Mouse (Mus musculus) intestine, embryonic 16.5 days (tissue): ENCODE measurements around the gene F11r. TPM values are rescaled to one million over a fixed set of nuclear protein-coding genes. Genes with fewer than 3 reads are reported as not detected.
A peak's percentile ranks its signal among the peaks of the same experiment; 100 is the strongest.

Experiments used
- ATAC-seq: fragments of 200-750 bp; cut with Nextera tagmentation; 2 replicates; pipeline ENCODE4 v1.8.0; 2017; ENCODE audit warnings: moderate TSS enrichment, moderate library complexity
- H3K27ac ChIP-seq: fragments of 300-500 bp; sonication (generic); 2 replicates; pipeline ENCODE4 v1.5.1; 2014; ENCODE audit warnings: mild to moderate bottlenecking, low read length
- H3K27me3 ChIP-seq: fragments of 300-500 bp; sonication (generic); replicated peaks from 2 replicates; pipeline ENCODE4 v1.6.1; 2014; ENCODE audit warnings: low read length, control low read depth, mixed read lengths; ENCODE audit not compliant: control insufficient read depth, insufficient read depth
- H3K36me3 ChIP-seq: fragments of 300-500 bp; sonication (generic); 2 replicates; pipeline ENCODE4 v1.6.1; 2014; ENCODE audit warnings: low read length, control low read depth; ENCODE audit not compliant: control insufficient read depth, insufficient read depth
- H3K4me1 ChIP-seq: fragments of 300-500 bp; sonication (generic); 2 replicates; pipeline ENCODE4 v1.6.1; 2014; ENCODE audit warnings: low read length, control low read depth, mixed read lengths; ENCODE audit not compliant: control insufficient read depth, insufficient read depth
- H3K4me2 ChIP-seq: fragments of 300-500 bp; sonication (generic); 2 replicates; pipeline ENCODE4 v1.6.1; 2014; ENCODE audit warnings: low read depth, low read length, control low read depth
- H3K4me3 ChIP-seq: fragments of 300-500 bp; sonication (generic); 2 replicates; pipeline ENCODE4 v1.5.1; 2014; ENCODE audit warnings: mild to moderate bottlenecking, low read length
- H3K9ac ChIP-seq: fragments of 300-500 bp; sonication (generic); 2 replicates; pipeline ENCODE4 v1.6.1; 2014; ENCODE audit warnings: low read depth, low read length
- H3K9me3 ChIP-seq: fragments of 300-500 bp; sonication (generic); 2 replicates; pipeline ENCODE4 v1.6.1; 2016; ENCODE audit warnings: low read length, control low read depth; ENCODE audit not compliant: control insufficient read depth
- WGBS: fragments of 180-500 bp; shearing (Covaris S2); extraction: QIAGEN DNeasy Blood & Tissue Kit; methylation state at CpG from one replicate; pipeline ENCODE4 v1.1.7; 2014; 5-methylcytosine and 5-hydroxymethylcytosine counted together
- polyA plus RNA-seq: library from polyadenylated mRNA; unstranded; fragments of >200 nt; fragmentation: Nextera tagmentation; extraction: Ambion mirVana; gene quantifications from 2 replicates; pipeline ENCODE4 v1.2.1, GENCODE M21; 2015

F11r gene
- polyA plus RNA-seq, 1 experiment from 2014 or later: 108 TPM

- no peaks in the 10 kb centered on the region for H3K36me3 ChIP-seq
- 48% methylated on average over 4 of the region's 4 CpGs for WGBS
- no peaks in the 10 kb centered on the region for H3K4me1 ChIP-seq
- H3K27me3 ChIP-seq: no peaks in the 10 kb centered on the region
- ATAC-seq: no peak
- H3K4me2 ChIP-seq: no peak overlapping the region
- no peak overlapping the region for H3K27ac ChIP-seq
- H3K9me3 ChIP-seq: no peaks in the 10 kb centered on the region
- no peak overlapping the region for H3K4me3 ChIP-seq
- no peak overlapping the region for H3K9ac ChIP-seq
Observed at GRCm38 (mm10) chr1:171473506-171473905, 36.2 kb downstream of the F11r start.

- Histone ChIP-seq H3K36me3 (no peaks in the 10 kb centered on the region), H3K4me1 (no peaks in the 10 kb centered on the region), H3K27me3 (no peaks in the 10 kb centered on the region), H3K4me2 (no peak overlapping the region), H3K9me3 (no peaks in the 10 kb centered on the region), H3K4me3 (no peak overlapping the region), H3K27ac (no peak overlapping the region), H3K9ac (no peak overlapping the region)
- WGBS: 67% methylated on average over 9 of the region's 9 CpGs
- no peak for ATAC-seq
Observed at GRCm38 (mm10) chr1:171473920-171474640, 36.7 kb downstream of the F11r start.

GRCm38 (mm10) chr1:171477123-171477522 lies 39.8 kb downstream of the F11r start:
- H3K36me3 ChIP-seq: no peaks in the 10 kb centered on the region
- no peak overlapping the region for H3K4me3 ChIP-seq
- H3K9me3 ChIP-seq: no peaks in the 10 kb centered on the region
- H3K4me2 ChIP-seq: no peak overlapping the region
- H3K9ac ChIP-seq: no peak overlapping the region
- H3K27me3 ChIP-seq: no peaks in the 10 kb centered on the region
- no peaks in the 10 kb centered on the region for H3K4me1 ChIP-seq
- 63% methylated on average over 8 of the region's 8 CpGs for WGBS
- no peak overlapping the region; the same call in 1 of the 2 replicates for H3K27ac ChIP-seq
- ATAC-seq: no peak

- peak; percentile 99 for ATAC-seq
- H3K9me3 ChIP-seq: no peaks in the 10 kb centered on the region
- H3K4me2 ChIP-seq: peak overlapping the region; percentile 47
- peak overlapping the region; percentile 41 for H3K4me3 ChIP-seq
- H3K27me3 ChIP-seq: no peaks in the 10 kb centered on the region
- 49% methylated on average over 27 of the region's 27 CpGs for WGBS
- H3K36me3 ChIP-seq: no peaks in the 10 kb centered on the region
- H3K4me1 ChIP-seq: no peaks in the 10 kb centered on the region
- H3K9ac ChIP-seq: peak overlapping the region; percentile 56
- H3K27ac ChIP-seq: peak overlapping the region; percentile 78
Observed at GRCm38 (mm10) chr1:171477758-171478545, 40.6 kb downstream of the F11r start.

GRCm38 (mm10) chr1:171478968-171479367 lies 41.6 kb downstream of the F11r start:
- Histone ChIP-seq H3K36me3 (no peaks in the 10 kb centered on the region), H3K27ac (no peak overlapping the region), H3K27me3 (no peaks in the 10 kb centered on the region), H3K4me3 (no peak overlapping the region), H3K4me2 (no peak overlapping the region), H3K4me1 (no peaks in the 10 kb centered on the region), H3K9ac (no peak overlapping the region), H3K9me3 (no peaks in the 10 kb centered on the region)
- 54% methylated on average over 2 of the region's 2 CpGs for WGBS
- no peak for ATAC-seq

GRCm38 (mm10) chr1:171494241-171494640 lies 56.9 kb downstream of the F11r start:
- no peaks in the 10 kb centered on the region for H3K27me3 ChIP-seq
- 90% methylated on average over 13 of the region's 13 CpGs for WGBS

GRCm38 (mm10) chr1:171495371-171495770 lies 58.0 kb downstream of the F11r start:
- H3K36me3 ChIP-seq: no peaks in the 10 kb centered on the region
- no peaks in the 10 kb centered on the region for H3K4me1 ChIP-seq
- no peak overlapping the region for H3K9ac ChIP-seq
- no peaks in the 10 kb centered on the region for H3K27me3 ChIP-seq
- H3K9me3 ChIP-seq: 0 out of 2 replicates have a peak, but pooled peaks cover 6% of the 10 kb centered on the region
- H3K4me2 ChIP-seq: no peak overlapping the region
- no peak overlapping the region for H3K4me3 ChIP-seq
- WGBS: 87% methylated on average over 6 of the region's 6 CpGs
- H3K27ac ChIP-seq: no peak overlapping the region
- no peak for ATAC-seq

More at GRCm38 (mm10) chr1:171494241-171494640, 56.9 kb downstream of the F11r start:
- H3K4me2 ChIP-seq: no peak overlapping the region
- H3K4me1 ChIP-seq: no peaks in the 10 kb centered on the region
- no peak overlapping the region for H3K27ac ChIP-seq
- H3K9ac ChIP-seq: no peak overlapping the region
- H3K9me3 ChIP-seq: 0 out of 2 replicates have a peak, but pooled peaks cover 6% of the 10 kb centered on the region
- no peak for ATAC-seq
- no peaks in the 10 kb centered on the region for H3K36me3 ChIP-seq
- no peak overlapping the region for H3K4me3 ChIP-seq

- 84% methylated on average over 5 of the region's 5 CpGs for WGBS
- no peaks in the 10 kb centered on the region for H3K9me3 ChIP-seq
- no peak overlapping the region for H3K27ac ChIP-seq
- H3K36me3 ChIP-seq: no peaks in the 10 kb centered on the region
- no peak overlapping the region for H3K9ac ChIP-seq
- no peaks in the 10 kb centered on the region; the same call in 1 of the 2 replicates for H3K4me1 ChIP-seq
- ATAC-seq: no peak
- no peaks in the 10 kb centered on the region for H3K27me3 ChIP-seq
- no peak overlapping the region for H3K4me2 ChIP-seq
- H3K4me3 ChIP-seq: no peak overlapping the region
Observed at GRCm38 (mm10) chr1:171499856-171500255, 62.5 kb downstream of the F11r start.

- no peak for ATAC-seq
- H3K4me2 ChIP-seq: no peak overlapping the region
- no peak overlapping the region for H3K4me3 ChIP-seq
- H3K4me1 ChIP-seq: no peaks in the 10 kb centered on the region; the same call in 1 of the 2 replicates
- no peaks in the 10 kb centered on the region for H3K36me3 ChIP-seq
- H3K9ac ChIP-seq: no peak overlapping the region
- no peak overlapping the region for H3K27ac ChIP-seq
- no peaks in the 10 kb centered on the region for H3K9me3 ChIP-seq
- no peaks in the 10 kb centered on the region for H3K27me3 ChIP-seq
- WGBS: 62% methylated on average over 6 of the region's 6 CpGs
Observed at GRCm38 (mm10) chr1:171501016-171501610, 63.8 kb downstream of the F11r start.
